21 mouse cellular contexts compared by ENCODE assay signal in genomic region chr11:77835109-77835508, GRCm38 (mm10). TPM values are rescaled to one million over a fixed set of nuclear protein-coding genes. Genes with fewer than 3 reads are reported as not detected.
DNase-seq lines count a peak whose midpoint lies in the region; ATAC-seq and TF ChIP-seq lines count a peak whose summit lies in the region.
"Had no signal": no experiment of that assay in that cellular context is flagged by ENCODE, and none has a peak within 500 bp of the region (broad histone marks: within the 10 kb centered on the region; RNA-seq: fewer than 3 reads in every experiment).

No protein-coding gene starts in this region.

- 81% methylated on average over 3 of the region's 3 CpGs for WGBS in hindbrain, postnatal 0 days
- WGBS in hindbrain, embryonic 16.5 days = 86% methylated on average over 3 of the region's 3 CpGs
- 84% methylated on average over 3 of the region's 3 CpGs for WGBS in lung, postnatal 0 days

- no peak overlapping the region for H3K27ac ChIP-seq in hindbrain, postnatal 0 days
- H3K27ac ChIP-seq in hindbrain, embryonic 16.5 days (ENCODE audit: low read depth, low read length) = no peak overlapping the region
- H3K27ac ChIP-seq in lung, postnatal 0 days (ENCODE audit: low read length) = no peak overlapping the region
- no peak overlapping the region for H3K27ac ChIP-seq in cortical plate, adult 2 months (ENCODE audit: insufficient read depth, low read length)
- H3K27ac ChIP-seq: embryonic facial prominence, embryonic 12.5 days; neural tube, embryonic 15.5 days; stomach, embryonic 15.5 days had no signal

- no peak for TF ChIP-seq EP300 in lung, postnatal 0 days (IDR thresholded peaks at IDR 0.05)

- no peaks in the 10 kb centered on the region for H3K9me3 ChIP-seq in hindbrain, postnatal 0 days (ENCODE audit: low read length)
- H3K9me3 ChIP-seq in hindbrain, embryonic 16.5 days (ENCODE audit: control insufficient read depth, low read length) = no peaks in the 10 kb centered on the region
- H3K9me3 ChIP-seq in lung, postnatal 0 days (ENCODE audit: low read length) = no peaks in the 10 kb centered on the region
- H3K9me3 ChIP-seq in E14TG2a.4 (ENCODE audit: low read length) = no peaks in the 10 kb centered on the region
- H3K9me3 ChIP-seq: forebrain, embryonic 10.5 days; limb, embryonic 15.5 days; neural tube, embryonic 15.5 days; stomach, embryonic 15.5 days had no signal

- DNase-seq in hindbrain, postnatal 0 days (ENCODE audit: low spot score) = no peak
- DNase-seq in lung, postnatal 0 days (ENCODE audit: low spot score) = no peak
- no peak for DNase-seq in lung, adult 18-20 months
- DNase-seq in cerebellum, adult 8-10 months = no peak
- DNase-seq in adrenal gland, postnatal 25 days = no peak
- DNase-seq: cerebellum, postnatal 14 days; gastrocnemius, postnatal 10 days; kidney, postnatal 4 days; right cerebral cortex, postnatal 25 days had no signal

- H3K4me3 ChIP-seq in hindbrain, postnatal 0 days (ENCODE audit: low read length) = no peak overlapping the region
- no peak overlapping the region for H3K4me3 ChIP-seq in hindbrain, embryonic 16.5 days (ENCODE audit: low read length)
- H3K4me3 ChIP-seq in lung, postnatal 0 days (ENCODE audit: low read depth, low read length) = no peak overlapping the region
- H3K4me3 ChIP-seq in E14TG2a.4 (replicated peaks; ENCODE audit: low read length) = no peak overlapping the region
- no peak overlapping the region for H3K4me3 ChIP-seq in cortical plate, adult 2 months (ENCODE audit: insufficient read depth, low read length)
- H3K4me3 ChIP-seq: embryonic facial prominence, embryonic 12.5 days; forebrain, embryonic 10.5 days; limb, embryonic 15.5 days; neural tube, embryonic 15.5 days; stomach, embryonic 15.5 days had no signal

- no peak overlapping the region for H3K4me2 ChIP-seq in hindbrain, postnatal 0 days (ENCODE audit: low read depth, low read length)
- H3K4me2 ChIP-seq in hindbrain, embryonic 16.5 days (ENCODE audit: low read length) = no peak overlapping the region
- H3K4me2 ChIP-seq in lung, postnatal 0 days (replicated peaks; ENCODE audit: low read depth, low read length) = no peak overlapping the region
- H3K4me2 ChIP-seq: embryonic facial prominence, embryonic 12.5 days; limb, embryonic 15.5 days; neural tube, embryonic 15.5 days; stomach, embryonic 15.5 days had no signal

- peaks cover 33% of the 10 kb centered on the region; the same call in 1 of the 2 replicates for H3K36me3 ChIP-seq in hindbrain, postnatal 0 days (ENCODE audit: insufficient read depth, low read length)
- peaks cover 15% of the 10 kb centered on the region for H3K36me3 ChIP-seq in hindbrain, embryonic 16.5 days (ENCODE audit: control insufficient read depth, insufficient read depth, low read length)
- H3K36me3 ChIP-seq in lung, postnatal 0 days (ENCODE audit: insufficient read depth, low read length) = peaks cover 39% of the 10 kb centered on the region
- H3K36me3 ChIP-seq in E14TG2a.4 (ENCODE audit: insufficient read depth, low read length) = peaks cover 80% of the 10 kb centered on the region
- H3K36me3 ChIP-seq: stomach, embryonic 15.5 days had no signal

- no peak for ATAC-seq in hindbrain, postnatal 0 days
- ATAC-seq in hindbrain, embryonic 16.5 days = no peak
- ATAC-seq in lung, postnatal 0 days = no peak
- ATAC-seq: inflammation-experienced regulatory T-cells, adult 6 months had no signal

- no peak for TF ChIP-seq POLR2A in cortical plate, adult 2 months (IDR thresholded peaks at IDR 0.05; ENCODE audit: extremely low read depth, insufficient read depth, low read length)

- H3K4me1 ChIP-seq in hindbrain, postnatal 0 days (ENCODE audit: insufficient read depth, low read length) = no peaks in the 10 kb centered on the region; the same call in 1 of the 2 replicates
- H3K4me1 ChIP-seq in hindbrain, embryonic 16.5 days (ENCODE audit: control insufficient read depth, insufficient read depth, low read depth, low read length) = no peaks in the 10 kb centered on the region
- H3K4me1 ChIP-seq in lung, postnatal 0 days (ENCODE audit: insufficient read depth, low read depth, low read length) = no peaks in the 10 kb centered on the region
- peaks cover 51% of the 10 kb centered on the region for H3K4me1 ChIP-seq in E14TG2a.4 (replicated peaks; ENCODE audit: low read depth, low read length)
- peaks cover 4% of the 10 kb centered on the region; the same call in 1 of the 2 replicates for H3K4me1 ChIP-seq in cortical plate, adult 2 months (ENCODE audit: control insufficient read depth, insufficient read depth, low read length)

- TF ChIP-seq CTCF in hindbrain, postnatal 0 days (IDR thresholded peaks at IDR 0.05; ENCODE audit: low read depth) = peak; percentile 40
- peak; percentile 50 for TF ChIP-seq CTCF in lung, postnatal 0 days (IDR thresholded peaks at IDR 0.05)
- peak; percentile 37 for TF ChIP-seq CTCF in E14TG2a.4 (conservative IDR thresholded peaks at IDR 0.05; ENCODE audit: low read length)
- TF ChIP-seq CTCF in cortical plate, adult 2 months (IDR thresholded peaks at IDR 0.05; ENCODE audit: extremely low read depth, insufficient read depth, low read length) = peak; percentile 17; the same call in 1 of the 2 replicates

- H3K9ac ChIP-seq in hindbrain, postnatal 0 days (replicated peaks; ENCODE audit: low read length) = no peak overlapping the region
- H3K9ac ChIP-seq in hindbrain, embryonic 16.5 days (ENCODE audit: low read depth, low read length) = no peak overlapping the region
- H3K9ac ChIP-seq in lung, postnatal 0 days (replicated peaks; ENCODE audit: low read depth) = no peak overlapping the region
- H3K9ac ChIP-seq: embryonic facial prominence, embryonic 12.5 days; limb, embryonic 15.5 days; neural tube, embryonic 15.5 days; stomach, embryonic 15.5 days had no signal

- no peaks in the 10 kb centered on the region for H3K27me3 ChIP-seq in hindbrain, postnatal 0 days (ENCODE audit: insufficient read depth, low read length)
- H3K27me3 ChIP-seq in hindbrain, embryonic 16.5 days (replicated peaks; ENCODE audit: control insufficient read depth, insufficient read depth, low read length) = no peaks in the 10 kb centered on the region
- H3K27me3 ChIP-seq in lung, postnatal 0 days (replicated peaks; ENCODE audit: insufficient read depth, low read length) = no peaks in the 10 kb centered on the region
- H3K27me3 ChIP-seq in E14TG2a.4 (ENCODE audit: insufficient read depth, low read length) = no peaks in the 10 kb centered on the region; the same call in 1 of the 2 replicates
- H3K27me3 ChIP-seq: embryonic facial prominence, embryonic 12.5 days; limb, embryonic 15.5 days; neural tube, embryonic 15.5 days; stomach, embryonic 15.5 days had no signal

RNA-seq across cellular contexts. Expression of gene Gm10277, which starts 47.6 kb away (rescaled TPM):
- total RNA-seq in hindbrain, postnatal 0 days (2014; rRNA removed) = not detected in 2 replicates
- polyA plus RNA-seq in hindbrain, postnatal 0 days (2015; fragmentation: Nextera tagmentation; extraction: Ambion mirVana) = 0.69 and 0.91 TPM in 2 replicates
- polyA plus RNA-seq in hindbrain, embryonic 16.5 days (2015; fragmentation: Nextera tagmentation; extraction: Ambion mirVana) = 1.6 and 1.7 TPM in 2 replicates
- 0.90 and 1.2 TPM in 2 replicates for polyA plus RNA-seq in lung, postnatal 0 days (2015; fragmentation: Nextera tagmentation; extraction: Ambion mirVana)
- polyA plus RNA-seq in cortical plate, adult 2 months (2012; rRNA removed) = not detected in 2 replicates
- not detected in 2 replicates for total RNA-seq in adrenal gland, postnatal 25 days (2021)
- total RNA-seq: gastrocnemius, postnatal 10 days; left cerebral cortex, adult 8-10 months; megakaryocyte progenitor cell, adult 5-6 weeks; monocyte, adult 5-6 weeks had no signal

RNA-seq across cellular contexts. Expression of gene Pipox, which starts 58.8 kb away (rescaled TPM):
- total RNA-seq in hindbrain, postnatal 0 days (2014; rRNA removed) = 2.8 and 6.8 TPM in 2 replicates
- 4.4 and 4.6 TPM in 2 replicates for polyA plus RNA-seq in hindbrain, postnatal 0 days (2015; fragmentation: Nextera tagmentation; extraction: Ambion mirVana)
- polyA plus RNA-seq in hindbrain, embryonic 16.5 days (2015; fragmentation: Nextera tagmentation; extraction: Ambion mirVana) = 5.9 and 7.7 TPM in 2 replicates
- polyA plus RNA-seq in lung, postnatal 0 days (2015; fragmentation: Nextera tagmentation; extraction: Ambion mirVana) = 0.23 and 0.40 TPM in 2 replicates
- 3.2 and 3.8 TPM in 2 replicates for polyA plus RNA-seq in cortical plate, adult 2 months (2012; rRNA removed)
- total RNA-seq in adrenal gland, postnatal 25 days (2021) = 3.8 and 4.6 TPM in 2 replicates
- total RNA-seq: monocyte, adult 5-6 weeks had no signal
